Mouse (Mus musculus) embryonic facial prominence, embryonic 15.5 days (tissue): ENCODE measurements around the gene BC048671. TPM values are rescaled to one million over a fixed set of nuclear protein-coding genes. Genes with fewer than 3 reads are reported as not detected.

Experiments
- polyA plus RNA-seq: library from polyadenylated mRNA; unstranded; fragments of >200 nt; fragmentation: Nextera tagmentation; extraction: Ambion mirVana; gene quantifications from 2 replicates; pipeline ENCODE4 v1.2.1, GENCODE M21; 2015

Gene BC048671
- polyA plus RNA-seq, 1 experiment from 2014 or later = not detected

Other genes starting within 250 kb of the BC048671 start
- gene Vmn1r49, start 222.7 kb upstream of the BC048671 start, polyA plus RNA-seq = not detected in 2 replicates
- not detected in 2 replicates for gene Vmn1r50, start 199.8 kb upstream of the BC048671 start, polyA plus RNA-seq
- gene Vmn1r51, start 178.6 kb upstream of the BC048671 start, polyA plus RNA-seq = 0.05 TPM in 1 of 2 replicates, not detected in the other
- not detected in 2 replicates for gene Vmn1r52, start 126.4 kb upstream of the BC048671 start, polyA plus RNA-seq
- gene V1ra8, start 98.4 kb upstream of the BC048671 start, polyA plus RNA-seq = not detected in 2 replicates
- not detected in 2 replicates for gene Vmn1r53, start 76.8 kb upstream of the BC048671 start, polyA plus RNA-seq
- gene Vmn1r54, start 54.9 kb upstream of the BC048671 start, polyA plus RNA-seq = not detected in 2 replicates
- gene Chst13, start 24.0 kb downstream of the BC048671 start, polyA plus RNA-seq = 4.4 and 6.8 TPM in 2 replicates
- gene Uroc1, start 32.1 kb downstream of the BC048671 start, polyA plus RNA-seq = 0.07 and 0.19 TPM in 2 replicates
- gene Zxdc, start 68.3 kb downstream of the BC048671 start, polyA plus RNA-seq = 9.5 and 9.9 TPM in 2 replicates
- 1.4 and 1.7 TPM in 2 replicates for gene Cfap100, start 127.6 kb downstream of the BC048671 start, polyA plus RNA-seq
- gene Klf15, start 161.4 kb downstream of the BC048671 start, polyA plus RNA-seq = 6.8 and 7.1 TPM in 2 replicates
- gene Aldh1l1, start 185.2 kb downstream of the BC048671 start, polyA plus RNA-seq = 2.0 and 2.1 TPM in 2 replicates